Mouse (Mus musculus) spleen, adult 2 months (tissue): ENCODE results near the gene Nkain2.

Experiments used
- CTCF ChIP-seq: fragments of 200-500 bp; IDR thresholded peaks from 2 replicates; pipeline ENCODE4 v1.5.1; 2011; ENCODE audit warnings: mild to moderate bottlenecking, inconsistent platforms; ENCODE audit not compliant: insufficient read depth, insufficient read length, insufficient replicate concordance; ENCODE audit errors: extremely low read depth
- POLR2A ChIP-seq: fragments of 200-500 bp; IDR thresholded peaks from 2 replicates; pipeline ENCODE4 v1.6.1; 2011; ENCODE audit warnings: low read depth, low read length, inconsistent platforms

- no peak for TF ChIP-seq CTCF
- TF ChIP-seq POLR2A: no peak
Measured at GRCm38 (mm10) chr10:32536057-32536456, 354.2 kb downstream of the Nkain2 start.
